Mouse (Mus musculus) layer of hippocampus, postnatal 14 days (tissue): ENCODE measurements at regions not wholly inside any gene's neighbourhood (a gene's known extent, or its start where the extent isn't known, plus 50 kb on each side); places are given as distances from the start of the nearest gene placed in this dataset.

Experiments
- DNase-seq, 2 experiments: peaks; one replicate each; pipeline ENCODE4 v3.0.0; 2021 to 2022; ENCODE audit warnings: low spot score in 2 of 2, mixed read lengths in 1 of 2

GRCm38 (mm10) chr13:47720645-47721044 lies 540.4 kb upstream of the Id4 start:
- DNase-seq = no peak

GRCm38 (mm10) chr13:47734415-47734814 lies 526.6 kb upstream of the Id4 start:
- DNase-seq = no peak

- no peak for DNase-seq
Measured at GRCm38 (mm10) chr13:47735426-47736063, 525.5 kb upstream of the Id4 start.

- DNase-seq = no peak
Measured at GRCm38 (mm10) chr13:47748906-47749305, 512.1 kb upstream of the Id4 start.

GRCm38 (mm10) chr13:47751033-47751432 lies 510.0 kb upstream of the Id4 start:
- no peak for DNase-seq

- DNase-seq = peak in 1 of 2 experiments; percentile 5
Measured at GRCm38 (mm10) chr13:47764802-47765597, 496.0 kb upstream of the Id4 start.

GRCm38 (mm10) chr13:47768963-47769527 lies 492.0 kb upstream of the Id4 start:
- DNase-seq = no peak

- peak in 1 of 2 experiments; percentile 5 for DNase-seq
Measured at GRCm38 (mm10) chr13:47777206-47778099, 483.6 kb upstream of the Id4 start.

- DNase-seq = no peak
Measured at GRCm38 (mm10) chr13:47778218-47779009, 482.6 kb upstream of the Id4 start.

- DNase-seq = no peak
Measured at GRCm38 (mm10) chr13:47784406-47784805, 476.6 kb upstream of the Id4 start.

- no peak for DNase-seq
Measured at GRCm38 (mm10) chr13:47797859-47798258, 463.2 kb upstream of the Id4 start.

- DNase-seq = no peak
Measured at GRCm38 (mm10) chr13:47811711-47812415, 449.2 kb upstream of the Id4 start.

GRCm38 (mm10) chr13:47818924-47819564 lies 442.0 kb upstream of the Id4 start:
- DNase-seq = no peak

- peak; percentile 34 to 51 for DNase-seq
Measured at GRCm38 (mm10) chr13:47836491-47836890, 424.5 kb upstream of the Id4 start.

- DNase-seq = no peak
Measured at GRCm38 (mm10) chr13:47842418-47842817, 418.6 kb upstream of the Id4 start.

GRCm38 (mm10) chr13:47843011-47843410 lies 418.0 kb upstream of the Id4 start:
- no peak for DNase-seq

- DNase-seq = no peak
Measured at GRCm38 (mm10) chr13:47843541-47844267, 417.3 kb upstream of the Id4 start.

GRCm38 (mm10) chr13:47846713-47847112 lies 414.3 kb upstream of the Id4 start:
- no peak for DNase-seq
